Mouse (Mus musculus) B cell, adult 2 months (primary cell): ENCODE results near the gene Prr30.
"Not testable (repeated sequence)": the region's sequence is repeated elsewhere in the genome, so short reads cannot be mapped to it uniquely, and the experiment has no call there.

Experiments
- DNase-seq, 2 experiments: peaks; one replicate each; pipeline ENCODE4 v3.0.0; 2022

Gene Prr30

GRCm38 (mm10) chr14:101200230-101200629 lies at the start of gene Prr30:
Gene Prr30 (minus strand): TSS chr14:101200330.
- DNase-seq = no peak

GRCm38 (mm10) chr14:101246793-101247192 lies 46.7 kb upstream of the Prr30 start:
- DNase-seq = no peak

DNA sequence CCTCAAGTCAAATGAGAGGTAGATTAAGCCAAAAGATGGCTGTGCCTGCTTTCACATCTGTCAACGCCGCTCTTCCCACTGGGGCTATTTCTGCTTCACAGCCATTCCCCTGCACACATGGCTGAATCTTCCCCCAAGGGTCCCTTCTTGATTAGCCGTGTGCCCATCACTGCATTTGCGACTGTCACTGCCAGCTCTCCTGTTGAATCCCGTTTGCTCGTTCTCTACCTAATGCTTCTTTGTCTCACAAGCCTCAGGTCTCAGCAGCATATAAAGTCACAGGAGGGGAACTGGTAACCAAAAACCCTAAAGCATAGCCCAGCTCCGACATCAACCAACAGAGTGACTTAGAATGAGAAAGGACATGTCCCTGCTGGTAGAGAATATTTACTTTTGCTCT lies 45.6 kb upstream of the Prr30 start:
- DNase-seq = no peak

- not testable (repeated sequence) for DNase-seq
Observed at GRCm38 (mm10) chr14:101244441-101244840, 44.3 kb upstream of the Prr30 start.

DNA sequence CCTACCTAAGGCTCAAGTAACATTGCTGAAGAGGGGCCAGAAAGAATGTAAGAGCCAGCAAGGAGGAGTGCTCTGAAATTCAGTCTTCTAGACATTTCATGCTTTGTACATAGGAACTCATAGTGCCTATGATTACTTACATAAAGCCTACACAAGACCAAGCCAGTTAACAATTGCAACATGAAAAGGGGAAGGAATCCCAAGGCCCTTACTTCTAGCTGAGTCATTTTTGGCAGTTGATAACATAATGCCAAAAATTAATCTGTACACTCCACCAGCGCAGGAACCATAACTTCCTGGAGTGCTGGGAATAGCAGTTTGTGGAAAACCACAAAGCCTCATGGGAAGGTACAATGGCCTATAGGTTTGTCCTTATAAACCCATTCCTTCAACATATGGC lies 37.8 kb upstream of the Prr30 start:
- no peak for DNase-seq

DNA sequence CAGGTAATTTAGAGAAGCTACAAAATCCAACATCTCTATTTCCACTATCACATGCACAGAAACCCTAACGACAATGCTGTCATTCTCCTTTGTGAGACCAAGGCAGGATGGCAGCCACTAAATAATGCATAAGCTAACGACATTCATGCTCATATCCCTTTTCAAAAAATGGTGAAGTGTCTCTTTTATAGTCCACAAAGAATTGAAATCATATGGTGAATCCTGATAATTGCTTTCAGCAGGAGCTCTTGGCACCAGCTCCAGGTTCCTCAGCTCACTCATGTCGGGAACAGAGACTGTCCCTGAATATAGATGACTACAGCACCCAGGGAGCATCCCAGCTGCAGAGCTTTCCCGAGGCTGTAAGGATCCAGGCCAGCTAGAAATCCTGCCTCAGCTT lies 28.9 kb upstream of the Prr30 start:
- DNase-seq = no peak

DNA sequence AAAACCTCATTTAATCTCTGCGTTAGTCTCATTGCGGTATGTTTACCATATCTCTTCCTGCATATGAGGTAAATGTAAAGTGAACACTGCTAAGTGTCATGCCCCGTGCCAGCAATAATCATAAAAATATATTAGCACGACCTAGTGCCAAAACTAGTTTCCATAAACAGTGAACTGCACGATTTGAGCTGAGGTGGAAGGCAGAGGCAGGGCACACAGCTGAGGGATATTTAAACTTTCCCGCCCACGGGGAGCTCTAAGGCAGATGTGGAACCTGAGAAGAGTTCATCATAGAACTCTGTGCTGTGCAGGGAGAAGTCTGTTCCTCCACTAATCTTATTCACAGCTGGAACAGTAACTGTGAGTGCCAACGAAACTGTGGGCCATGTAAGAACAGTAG lies 22.2 kb upstream of the Prr30 start:
- no peak for DNase-seq

DNA sequence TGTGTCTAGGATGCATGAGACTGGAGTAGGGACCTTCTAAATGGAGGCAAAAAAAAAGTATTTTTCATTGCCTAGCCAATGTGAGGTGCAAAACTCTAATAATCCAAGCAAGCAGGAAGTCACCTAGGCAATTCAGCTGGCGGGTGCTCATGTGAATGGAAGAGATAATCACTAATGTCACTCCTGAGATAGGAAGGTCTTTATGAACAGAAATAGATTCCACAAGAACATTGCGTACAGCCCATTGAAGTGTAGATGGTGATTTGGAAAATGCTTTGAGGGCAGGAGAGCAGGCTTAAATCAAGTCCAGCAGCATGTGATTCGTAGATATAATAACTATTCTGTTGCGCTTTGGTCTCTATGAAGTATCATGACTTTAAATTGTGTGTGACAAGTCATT lies 27.9 kb downstream of the Prr30 start:
- DNase-seq = no peak
